In genomic region chr6:55808692-55809091, GRCm38 (mm10) we compare ENCODE assay signal across 14 mouse cellular contexts. TPM values are rescaled to one million over a fixed set of nuclear protein-coding genes. Genes with fewer than 3 reads are reported as not detected.
"Had no signal": no experiment of that assay in that cellular context is flagged by ENCODE, and none has a peak within 500 bp of the region (broad histone marks: within the 10 kb centered on the region; RNA-seq: fewer than 3 reads in every experiment).

No protein-coding gene starts in this region.

- H3K9ac ChIP-seq: limb, embryonic 13.5 days; liver, embryonic 14.5 days; midbrain, embryonic 12.5 days; neural tube, embryonic 13.5 days had no signal

- ATAC-seq: midbrain, embryonic 16.5 days had no signal

- H3K27ac ChIP-seq: kidney, postnatal 0 days; limb, embryonic 13.5 days; liver, embryonic 14.5 days; midbrain, embryonic 12.5 days; neural tube, embryonic 13.5 days; stomach, postnatal 0 days had no signal

- H3K27me3 ChIP-seq: limb, embryonic 13.5 days; midbrain, embryonic 12.5 days; neural tube, embryonic 13.5 days had no signal

- H3K4me1 ChIP-seq: midbrain, embryonic 12.5 days had no signal

- H3K36me3 ChIP-seq: limb, embryonic 13.5 days; midbrain, embryonic 12.5 days; neural tube, embryonic 13.5 days had no signal

- DNase-seq: kidney, adult 9 months; kidney, postnatal 36 days; left cerebral cortex, postnatal 4 days; lung, adult 18-20 months; thymus, postnatal 4 days had no signal

- H3K4me2 ChIP-seq: limb, embryonic 13.5 days; midbrain, embryonic 12.5 days; neural tube, embryonic 13.5 days had no signal

- H3K4me3 ChIP-seq: limb, embryonic 13.5 days; midbrain, embryonic 12.5 days; neural tube, embryonic 13.5 days had no signal

- H3K9me3 ChIP-seq: limb, embryonic 13.5 days; midbrain, embryonic 12.5 days; neural tube, embryonic 13.5 days had no signal

RNA-seq across cellular contexts. Expression of gene Itprid1, which starts 28.0 kb away (rescaled TPM):
- total RNA-seq: liver, adult 2 months; megakaryocyte-erythroid progenitor cell, adult 5-6 weeks had no signal
- polyA plus RNA-seq: liver, adult 2 months; liver, embryonic 14.5 days; midbrain, embryonic 12.5 days; neural tube, embryonic 13.5 days had no signal
